Mouse (Mus musculus) MEL (cell line): Measurements from ENCODE around the gene Hilpda. TPM values are rescaled to one million over a fixed set of nuclear protein-coding genes. Genes with fewer than 3 reads are reported as not detected.

ENCODE experiments used
- DNase-seq: peaks from one replicate; pipeline ENCODE4 v3.0.0; 2011; ENCODE audit warnings: low read depth, low spot score
- H3K27ac ChIP-seq: 2 replicates; pipeline ENCODE4 v1.5.1; 2012; ENCODE audit warnings: low read depth, mild to moderate bottlenecking, control low read depth, low read length, moderate library complexity; ENCODE audit not compliant: control insufficient read depth
- H3K27me3 ChIP-seq, 2 experiments: fragments of 150-350 bp in 1 of 2; sonication (generic) in 1 of 2; 2 replicates each; pipeline ENCODE4 v1.6.1; 2012; ENCODE audit warnings: low read length in 2 of 2, mild to moderate bottlenecking in 2 of 2, improper control_type of control experiment in 1 of 2, moderate library complexity in 1 of 2; ENCODE audit not compliant: insufficient read depth in 2 of 2, control insufficient read depth in 1 of 2
- H3K36me3 ChIP-seq, 2 experiments: 2 replicates each; pipeline ENCODE4 v1.6.1; 2012 to 2014; ENCODE audit warnings: low read length in 2 of 2, improper control_type of control experiment in 1 of 2, inconsistent platforms in 1 of 2, mild to moderate bottlenecking in 1 of 2; ENCODE audit not compliant: insufficient read depth in 2 of 2, control insufficient read depth in 1 of 2
- H3K4me1 ChIP-seq, 2 experiments: fragments of 150-350 bp in 1 of 2; sonication (generic) in 1 of 2; 2 replicates each; pipeline ENCODE4 v1.6.1; 2012; ENCODE audit warnings: low read length in 2 of 2, improper control_type of control experiment in 1 of 2, mild to moderate bottlenecking in 1 of 2; ENCODE audit not compliant: insufficient read depth in 2 of 2, control insufficient read depth in 1 of 2
- H3K4me3 ChIP-seq, 2 experiments: fragments of 150-350 bp in 1 of 2; sonication (generic) in 1 of 2; 2 replicates each; pipeline ENCODE4 v1.5.1; 2012; ENCODE audit warnings: low read depth in 2 of 2, low read length in 2 of 2, mild to moderate bottlenecking in 2 of 2, moderate library complexity in 2 of 2, control low read depth in 1 of 2, improper control_type of control experiment in 1 of 2; ENCODE audit not compliant: control insufficient read depth in 1 of 2, insufficient read depth in 1 of 2
- H3K79me2 ChIP-seq: 2 replicates; pipeline ENCODE4 v1.6.1; 2012; ENCODE audit warnings: mild to moderate bottlenecking, low read length, moderate library complexity; ENCODE audit not compliant: control insufficient read depth, poor library complexity, insufficient read depth
- H3K9ac ChIP-seq: 2 replicates; pipeline ENCODE4 v1.6.1; 2012; ENCODE audit warnings: low read depth, mild to moderate bottlenecking, control low read depth, low read length, moderate library complexity; ENCODE audit not compliant: control insufficient read depth, poor library complexity, severe bottlenecking
- H3K9me3 ChIP-seq: fragments of 150-350 bp; sonication (generic); replicated peaks from 2 replicates; pipeline ENCODE4 v1.6.1; 2012; ENCODE audit warnings: mild to moderate bottlenecking, low read length, improper control_type of control experiment, moderate library complexity; ENCODE audit not compliant: insufficient read depth
- CHD1 ChIP-seq: IDR thresholded peaks from 2 replicates; pipeline ENCODE4 v1.6.1; 2012; ENCODE audit warnings: low read depth, mild to moderate bottlenecking, inconsistent platforms, low read length, improper control_type of control experiment
- CHD2 ChIP-seq: IDR thresholded peaks from 2 replicates; pipeline ENCODE4 v1.6.1; 2011; ENCODE audit warnings: low read length, improper control_type of control experiment
- E2F4 ChIP-seq: IDR thresholded peaks from 2 replicates; pipeline ENCODE4 v1.6.1; 2011; ENCODE audit warnings: low read depth, low read length, improper control_type of control experiment, borderline replicate concordance
- ELF1 ChIP-seq: IDR thresholded peaks from 2 replicates; pipeline ENCODE4 v1.6.1; 2014; ENCODE audit warnings: low read depth, mild to moderate bottlenecking, inconsistent platforms, low read length, improper control_type of control experiment, moderate library complexity
- ETS1 ChIP-seq: IDR thresholded peaks from 2 replicates; pipeline ENCODE4 v1.6.1; 2012; ENCODE audit warnings: low read depth, mild to moderate bottlenecking, inconsistent platforms, low read length, improper control_type of control experiment, moderate library complexity
- GABPA ChIP-seq: IDR thresholded peaks from 2 replicates; pipeline ENCODE4 v1.6.1; 2012; ENCODE audit warnings: low read depth, mild to moderate bottlenecking, inconsistent platforms, low read length, improper control_type of control experiment, moderate library complexity
- GATA1 ChIP-seq: IDR thresholded peaks from 2 replicates; pipeline ENCODE4 v1.6.1; 2011; ENCODE audit warnings: low read depth, low read length, improper control_type of control experiment
- JUND ChIP-seq: IDR thresholded peaks from 2 replicates; pipeline ENCODE4 v1.6.1; 2011; ENCODE audit warnings: low read depth, mild to moderate bottlenecking, improper control_type of control experiment, low read length
- MYB ChIP-seq: IDR thresholded peaks from 2 replicates; pipeline ENCODE4 v1.6.1; 2011; ENCODE audit warnings: mild to moderate bottlenecking, low read depth, low read length, improper control_type of control experiment
- MYC ChIP-seq: IDR thresholded peaks from 2 replicates; pipeline ENCODE4 v1.6.1; 2011; ENCODE audit warnings: low read depth, mild to moderate bottlenecking, low read length, improper control_type of control experiment, moderate library complexity
- POLR2AphosphoS5 ChIP-seq: IDR thresholded peaks from 2 replicates; pipeline ENCODE4 v1.6.1; 2012; ENCODE audit warnings: low read depth, borderline replicate concordance, mild to moderate bottlenecking, inconsistent platforms, low read length, moderate library complexity, mixed read lengths
- RCOR1 ChIP-seq: IDR thresholded peaks from 2 replicates; pipeline ENCODE4 v1.6.1; 2012; ENCODE audit warnings: low read depth, mild to moderate bottlenecking, inconsistent platforms, low read length, improper control_type of control experiment
- SIN3A ChIP-seq: IDR thresholded peaks from 2 replicates; pipeline ENCODE4 v1.6.1; 2012; ENCODE audit warnings: low read length, improper control_type of control experiment, inconsistent platforms
- SMC3 ChIP-seq: IDR thresholded peaks from 2 replicates; pipeline ENCODE4 v1.6.1; 2011; ENCODE audit warnings: low read depth, low read length, improper control_type of control experiment
- USF2 ChIP-seq, 2 experiments: IDR thresholded peaks; 2 replicates each; pipeline ENCODE4 v1.6.1; 2011 to 2012; ENCODE audit warnings: improper control_type of control experiment in 2 of 2, low read length in 2 of 2, borderline replicate concordance in 1 of 2, inconsistent platforms in 1 of 2, low read depth in 1 of 2, mild to moderate bottlenecking in 1 of 2; ENCODE audit not compliant: insufficient read depth in 1 of 2
- ZC3H11A ChIP-seq: IDR thresholded peaks from 2 replicates; pipeline ENCODE4 v1.6.1; 2012; ENCODE audit warnings: low read depth, mild to moderate bottlenecking, inconsistent platforms, low read length, improper control_type of control experiment
- ZKSCAN1 ChIP-seq: IDR thresholded peaks from 2 replicates; pipeline ENCODE4 v1.6.1; 2012; ENCODE audit warnings: low read depth, mild to moderate bottlenecking, inconsistent platforms, low read length, improper control_type of control experiment, moderate library complexity
- polyA plus RNA-seq, 2 experiments: library from polyadenylated mRNA; stranded (reverse) in 1 of 2; unstranded in 1 of 2; fragments of >175 nt in 1 of 2; fragments of >200 nt in 1 of 2; gene quantifications; 2 replicates each; pipeline versions ENCODE4 v1.2.1 to v1.2.4; 2012; ENCODE audit warnings: low replicate concordance in 2 of 2, low read depth in 1 of 2; ENCODE audit not compliant: insufficient read length in 2 of 2, insufficient read depth in 1 of 2, missing spikeins in 1 of 2
- total RNA-seq: library from RNA; depleted of rRNA; stranded (reverse); fragments of 300-350 nt; gene quantifications from 2 replicates; pipeline ENCODE4 v1.2.3, GENCODE M21; 2012

Hilpda gene
- total and polyA plus RNA-seq, 3 experiments = 17.0 to 18.1 TPM; not detected in 1

GRCm38 (mm10) chr6:29246585-29246984 is 25.7 kb upstream of the Hilpda start:
- DNase-seq = no peak
- Histone ChIP-seq H3K4me3 (no peak overlapping the region), H3K9ac (no peak overlapping the region), H3K79me2 (no peaks in the 10 kb centered on the region), H3K36me3 (no peaks in the 10 kb centered on the region), H3K4me1 (no peaks in the 10 kb centered on the region), H3K27me3 (peaks cover 22 to 23% of the 10 kb centered on the region in 2 experiments), H3K9me3 (no peaks in the 10 kb centered on the region), H3K27ac (no peak overlapping the region)
- TF ChIP-seq GABPA (no peak), CHD2 (no peak), ELF1 (no peak), ZC3H11A (no peak), E2F4 (no peak), SIN3A (no peak), GATA1 (no peak), POLR2AphosphoS5 (no peak), JUND (no peak), MYB (no peak)

DNA sequence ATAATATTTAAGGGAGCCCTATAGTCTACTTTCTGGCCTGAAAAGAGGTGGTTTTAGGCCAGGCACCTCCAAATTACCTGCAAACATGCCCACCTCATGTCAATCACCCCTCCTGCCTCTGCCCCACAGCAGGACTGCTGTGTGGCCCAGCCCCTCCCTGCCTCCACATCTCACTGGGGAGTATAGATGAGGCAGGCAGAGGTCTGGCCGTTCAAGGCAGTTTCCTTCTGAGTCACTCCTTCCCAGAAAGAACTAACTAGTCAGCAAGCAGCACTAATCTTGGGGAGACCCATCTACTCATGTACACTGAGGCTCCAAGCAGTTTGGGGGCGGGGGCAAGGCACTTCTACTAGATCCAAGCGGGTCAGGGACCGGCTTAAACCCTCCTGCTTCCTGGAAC is 25.2 kb upstream of the Hilpda start:
- no peaks in the 10 kb centered on the region for H3K36me3 ChIP-seq
- H3K9ac ChIP-seq = no peak overlapping the region
- no peak for DNase-seq
- no peak overlapping the region for H3K4me3 ChIP-seq
- no peak for TF ChIP-seq USF2 (IDR thresholded peaks at IDR 0.05; ENCODE audit: borderline replicate concordance in 1 of 2, insufficient read depth in 1 of 2, low read depth in 1 of 2, low read length in 2 of 2)
- H3K27ac ChIP-seq = no peak overlapping the region
- no peaks in the 10 kb centered on the region for H3K9me3 ChIP-seq
- peaks cover 22 to 25% of the 10 kb centered on the region in 2 experiments for H3K27me3 ChIP-seq
- no peaks in the 10 kb centered on the region for H3K4me1 ChIP-seq
- no peaks in the 10 kb centered on the region for H3K79me2 ChIP-seq

- Histone ChIP-seq H3K9ac (no peak overlapping the region), H3K4me1 (no peaks in the 10 kb centered on the region), H3K4me3 (no peak overlapping the region), H3K27me3 (peaks cover 26 to 57% of the 10 kb centered on the region in 2 experiments), H3K9me3 (no peaks in the 10 kb centered on the region), H3K36me3 (no peaks in the 10 kb centered on the region), H3K79me2 (no peaks in the 10 kb centered on the region), H3K27ac (no peak overlapping the region)
- no peak for DNase-seq
- TF ChIP-seq ZKSCAN1 = no peak
- no peak for TF ChIP-seq RCOR1
- no peak for TF ChIP-seq E2F4
- TF ChIP-seq SMC3 = no peak
- TF ChIP-seq CHD1 = no peak
- no peak for TF ChIP-seq GATA1
- TF ChIP-seq MYB = no peak
- TF ChIP-seq JUND = no peak
- no peak for TF ChIP-seq ETS1
- TF ChIP-seq MYC = no peak
- no peak for TF ChIP-seq POLR2AphosphoS5
These were observed 12.9 kb upstream of the Hilpda start for GRCm38 (mm10) chr6:29259418-29259817.
